Mouse (Mus musculus): ENCODE results near the gene Vmn1r226. TPM values are rescaled to one million over a fixed set of nuclear protein-coding genes. Genes with fewer than 3 reads are reported as not detected.

The Vmn1r226 gene
- not detected in 2 replicates for polyA plus RNA-seq (2015; fragmentation: Nextera tagmentation; extraction: Ambion mirVana)

DNA sequence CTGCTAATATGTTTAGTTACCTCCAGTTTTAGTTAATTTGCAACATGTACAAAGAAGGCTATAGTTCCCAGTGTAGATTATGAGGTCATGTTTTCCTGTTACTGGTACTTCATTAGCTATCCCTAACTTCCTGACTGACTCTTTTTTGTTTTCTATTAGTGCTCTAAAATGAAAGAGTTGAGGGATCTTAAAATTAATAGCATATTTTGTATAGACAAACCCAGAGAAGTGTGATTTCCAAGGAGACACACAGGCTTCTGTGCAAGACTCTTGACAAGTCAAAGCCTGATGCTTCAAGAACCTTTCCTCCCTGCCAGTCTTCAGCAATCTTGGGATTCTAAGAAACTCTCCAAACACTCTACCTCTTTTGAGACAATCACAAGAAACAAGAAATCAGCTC, at the start of gene Vmn1r226:
Vmn1r226 (plus strand) TSS at position 301 of the 400 bp plus-strand sequence.
- Histone ChIP-seq H3K27ac (ENCODE audit: low read length) (no peak within 1 kb of the TSS), H3K9ac (replicated peaks; ENCODE audit: low read length) (no peak within 1 kb of the TSS), H3K4me3 (ENCODE audit: low read length) (no peak within 1 kb of the TSS), H3K4me2 (replicated peaks; ENCODE audit: low read depth, low read length) (no peak within 1 kb of the TSS), H3K9me3 (ENCODE audit: low read length) (0 out of 2 replicates have a peak, but pooled peaks cover 2% of the 10 kb centered on the region), H3K4me1 (ENCODE audit: insufficient read depth, low read length) (no peaks in the 10 kb centered on the region), H3K36me3 (ENCODE audit: insufficient read depth, low read length) (no peaks in the 10 kb centered on the region), H3K27me3 (ENCODE audit: insufficient read depth, low read length) (no peaks in the 10 kb centered on the region)
- ATAC-seq (ENCODE audit: low FRiP score, low TSS enrichment) = no peak

DNA sequence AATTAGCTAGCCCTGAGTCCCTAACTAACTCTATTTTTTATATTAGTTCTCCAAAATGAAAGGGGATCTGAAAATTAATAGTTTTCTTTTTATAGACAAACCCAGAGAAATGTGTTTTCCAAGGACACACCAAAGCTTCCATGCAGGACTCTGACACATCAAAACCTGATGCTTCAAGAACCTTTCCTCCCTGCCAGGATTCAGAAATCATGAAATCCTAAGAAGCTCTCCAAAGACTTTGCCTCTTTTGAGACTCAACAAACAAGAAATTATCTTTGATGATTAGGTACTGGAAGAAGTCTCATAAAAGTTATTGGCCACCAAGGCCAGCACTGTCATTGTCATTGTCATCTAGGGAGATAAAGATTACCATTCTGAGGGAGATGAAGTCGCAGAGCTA, 46.9 kb downstream of the Vmn1r226 start, which contains the start of gene Vmn1r227:
Vmn1r227 (plus strand) TSS at position 301 of the 400 bp plus-strand sequence.
- ATAC-seq (ENCODE audit: low FRiP score, low TSS enrichment) = no peak

More for the DNA sequence above, 46.9 kb downstream of the Vmn1r226 start, which contains the start of gene Vmn1r227:
- Histone ChIP-seq H3K27ac (ENCODE audit: low read length) (no peak within 1 kb of the TSS), H3K9ac (replicated peaks; ENCODE audit: low read length) (no peak within 1 kb of the TSS), H3K4me2 (replicated peaks; ENCODE audit: low read depth, low read length) (no peak within 1 kb of the TSS), H3K27me3 (ENCODE audit: insufficient read depth, low read length) (no peaks in the 10 kb centered on the region), H3K9me3 (ENCODE audit: low read length) (no peaks in the 10 kb centered on the region), H3K4me3 (ENCODE audit: low read length) (no peak within 1 kb of the TSS), H3K36me3 (ENCODE audit: insufficient read depth, low read length) (no peaks in the 10 kb centered on the region), H3K4me1 (ENCODE audit: insufficient read depth, low read length) (no peaks in the 10 kb centered on the region)
- 38% methylated on average over 1 of the region's 1 CpGs for WGBS

Other genes starting within 250 kb of the Vmn1r226 start
- not detected in 2 replicates for gene Vmn2r108, start 201.5 kb upstream of the Vmn1r226 start, polyA plus RNA-seq (2015; fragmentation: Nextera tagmentation; extraction: Ambion mirVana)
- not detected in 2 replicates for gene Vmn1r225, start 184.7 kb upstream of the Vmn1r226 start, polyA plus RNA-seq (2015; fragmentation: Nextera tagmentation; extraction: Ambion mirVana)
- gene Vmn2r109, start 118.1 kb upstream of the Vmn1r226 start, polyA plus RNA-seq (2015; fragmentation: Nextera tagmentation; extraction: Ambion mirVana) = not detected in 2 replicates
- gene Vmn2r110, start 86.4 kb upstream of the Vmn1r226 start, polyA plus RNA-seq (2015; fragmentation: Nextera tagmentation; extraction: Ambion mirVana) = 0.03 TPM in 1 of 2 replicates, not detected in the other
- gene Fpr-rs3, start 58.0 kb upstream of the Vmn1r226 start, polyA plus RNA-seq (2015; fragmentation: Nextera tagmentation; extraction: Ambion mirVana) = not detected in 2 replicates
- not detected in 2 replicates for gene Vmn1r227, start 47.0 kb downstream of the Vmn1r226 start, polyA plus RNA-seq (2015; fragmentation: Nextera tagmentation; extraction: Ambion mirVana)
- gene Vmn1r228, start 103.3 kb downstream of the Vmn1r226 start, polyA plus RNA-seq (2015; fragmentation: Nextera tagmentation; extraction: Ambion mirVana) = not detected in 2 replicates
- 0.01 TPM in 1 of 2 replicates, not detected in the other for gene Vmn1r229, start 128.7 kb downstream of the Vmn1r226 start, polyA plus RNA-seq (2015; fragmentation: Nextera tagmentation; extraction: Ambion mirVana)
- gene Vmn1r230, start 157.6 kb downstream of the Vmn1r226 start, polyA plus RNA-seq (2015; fragmentation: Nextera tagmentation; extraction: Ambion mirVana) = not detected in 2 replicates
- not detected in 2 replicates for gene Vmn1r231, start 222.2 kb downstream of the Vmn1r226 start, polyA plus RNA-seq (2015; fragmentation: Nextera tagmentation; extraction: Ambion mirVana)
- gene Vmn1r232, start 236.9 kb downstream of the Vmn1r226 start, polyA plus RNA-seq (2015; fragmentation: Nextera tagmentation; extraction: Ambion mirVana) = not detected in 2 replicates

Data from kidney, embryonic 16.5 days (tissue).